Comparison of ENCODE assay signal across 9 mouse cellular contexts in genomic region chr8:13667917-13668316, GRCm38 (mm10). TPM values are rescaled to one million over a fixed set of nuclear protein-coding genes. Genes with fewer than 3 reads are reported as not detected.
DNase-seq lines count a peak whose midpoint lies in the region; ATAC-seq and TF ChIP-seq lines count a peak whose summit lies in the region.
"Had no signal": no experiment of that assay in that cellular context is flagged by ENCODE, and none has a peak within 500 bp of the region (broad histone marks: within the 10 kb centered on the region; RNA-seq: fewer than 3 reads in every experiment).

No protein-coding gene starts in this region.

- DNase-seq in hindbrain, embryonic 11.5 days (ENCODE audit: low spot score), result no peak
- DNase-seq in ZHBTc4 (ENCODE audit: low read depth, low spot score), result peak; percentile 53
- DNase-seq in urinary bladder, postnatal 14 days (ENCODE audit: low spot score), result no peak
- no peak for DNase-seq in adrenal gland, adult 2 months
- DNase-seq: left cerebral cortex, postnatal 4 days had no signal

- H3K79me3 ChIP-seq in C2C12 (ENCODE audit: low read depth), result peaks cover 90% of the 10 kb centered on the region

- peaks cover 99% of the 10 kb centered on the region for H3K79me2 ChIP-seq in C2C12 (ENCODE audit: control insufficient read depth, insufficient read depth)

- ATAC-seq in hindbrain, embryonic 11.5 days (ENCODE audit: low FRiP score), result peak; percentile 19; the same call in 1 of the 2 replicates
- ATAC-seq in hindbrain, embryonic 13.5 days (ENCODE audit: low FRiP score), result no peak
- ATAC-seq in limb, embryonic 13.5 days (ENCODE audit: low FRiP score, low read depth), result peak; percentile 68
- ATAC-seq in inflammation-experienced regulatory T-cells, adult 6 months, result no peak

- no peak overlapping the region for H3K4me3 ChIP-seq in hindbrain, embryonic 11.5 days (ENCODE audit: low read depth, low read length)
- no peak overlapping the region for H3K4me3 ChIP-seq in hindbrain, embryonic 13.5 days
- no peak overlapping the region for H3K4me3 ChIP-seq in C2C12 (ENCODE audit: insufficient read depth, poor library complexity, severe bottlenecking)
- no peak overlapping the region for H3K4me3 ChIP-seq in limb, embryonic 13.5 days

- no peaks in the 10 kb centered on the region for H3K9me3 ChIP-seq in hindbrain, embryonic 11.5 days (ENCODE audit: control insufficient read depth, low read length)
- no peaks in the 10 kb centered on the region for H3K9me3 ChIP-seq in hindbrain, embryonic 13.5 days
- no peaks in the 10 kb centered on the region for H3K9me3 ChIP-seq in limb, embryonic 13.5 days

- H3ac ChIP-seq in C2C12 (ENCODE audit: control insufficient read depth, insufficient read length, low read depth), result no peak overlapping the region

- H3K27me3 ChIP-seq in hindbrain, embryonic 11.5 days (ENCODE audit: control insufficient read depth, insufficient read depth, low read length), result no peaks in the 10 kb centered on the region
- H3K27me3 ChIP-seq in hindbrain, embryonic 13.5 days, result no peaks in the 10 kb centered on the region
- H3K27me3 ChIP-seq in C2C12 (ENCODE audit: control insufficient read depth, insufficient read depth, insufficient read length), result no peaks in the 10 kb centered on the region
- no peaks in the 10 kb centered on the region for H3K27me3 ChIP-seq in limb, embryonic 13.5 days

- peak; percentile 69 for TF ChIP-seq CTCF in C2C12 (IDR thresholded peaks at IDR 0.05; ENCODE audit: control insufficient read depth, insufficient read depth, insufficient read length)

- H3K4me1 ChIP-seq in hindbrain, embryonic 11.5 days (replicated peaks; ENCODE audit: control insufficient read depth, insufficient read depth, low read length), result no peaks in the 10 kb centered on the region
- peaks cover 20% of the 10 kb centered on the region for H3K4me1 ChIP-seq in hindbrain, embryonic 13.5 days (replicated peaks)
- peaks cover 52% of the 10 kb centered on the region for H3K4me1 ChIP-seq in limb, embryonic 13.5 days

- WGBS in hindbrain, embryonic 11.5 days, result 76% methylated on average over 4 of the region's 4 CpGs
- 71% methylated on average over 4 of the region's 4 CpGs for WGBS in hindbrain, embryonic 13.5 days
- 75% methylated on average over 4 of the region's 4 CpGs for WGBS in limb, embryonic 13.5 days

- no peaks in the 10 kb centered on the region for H3K36me3 ChIP-seq in hindbrain, embryonic 11.5 days (ENCODE audit: control insufficient read depth, insufficient read depth, low read length)
- H3K36me3 ChIP-seq in hindbrain, embryonic 13.5 days, result no peaks in the 10 kb centered on the region
- H3K36me3 ChIP-seq in C2C12 (ENCODE audit: control insufficient read depth, insufficient read depth), result peaks cover 35% of the 10 kb centered on the region
- no peaks in the 10 kb centered on the region for H3K36me3 ChIP-seq in limb, embryonic 13.5 days

- H3K27ac ChIP-seq in hindbrain, embryonic 11.5 days (ENCODE audit: low read depth, low read length), result no peak overlapping the region
- H3K27ac ChIP-seq in hindbrain, embryonic 13.5 days, result no peak overlapping the region
- peak overlapping the region; percentile 72 for H3K27ac ChIP-seq in limb, embryonic 13.5 days

- H3K4me2 ChIP-seq in hindbrain, embryonic 11.5 days (replicated peaks; ENCODE audit: low read depth, low read length), result no peak overlapping the region
- H3K4me2 ChIP-seq in hindbrain, embryonic 13.5 days, result no peak overlapping the region
- peak overlapping the region; percentile 27; the same call in 1 of the 2 replicates for H3K4me2 ChIP-seq in limb, embryonic 13.5 days (replicated peaks)

- no peak overlapping the region for H3K9ac ChIP-seq in hindbrain, embryonic 11.5 days (ENCODE audit: low read depth, low read length)
- no peak overlapping the region for H3K9ac ChIP-seq in hindbrain, embryonic 13.5 days
- no peak overlapping the region for H3K9ac ChIP-seq in limb, embryonic 13.5 days

TF ChIP-seq in C2C12, 6 proteins besides CTCF, POLR2A, EP300 and RAD21:
- TF ChIP-seq MAX (IDR thresholded peaks at IDR 0.05), result no peak
- no peak for TF ChIP-seq CEBPB (IDR thresholded peaks at IDR 0.05; ENCODE audit: low read depth)
- no peak for TF ChIP-seq USF1 (IDR thresholded peaks at IDR 0.05; ENCODE audit: low read depth)
- TF ChIP-seq MYOD1 (IDR thresholded peaks at IDR 0.05; ENCODE audit: control insufficient read depth, insufficient read length, low read depth), result no peak
- TF ChIP-seq MYOG (IDR thresholded peaks at IDR 0.05; ENCODE audit: control insufficient read depth, extremely low read depth, insufficient read length), result no peak
- no peak for TF ChIP-seq FOSL1 (IDR thresholded peaks at IDR 0.05; ENCODE audit: insufficient read depth, low read length, poor library complexity, severe bottlenecking)

RNA-seq across cellular contexts. Expression of gene Rasa3, which starts 9.5 kb away (rescaled TPM):
- 19.4 and 24.3 TPM in 2 replicates for polyA plus RNA-seq in hindbrain, embryonic 11.5 days (2014; fragmentation: Nextera tagmentation; extraction: Ambion mirVana)
- 28.7 and 30.9 TPM in 2 replicates for polyA plus RNA-seq in hindbrain, embryonic 13.5 days (2015; fragmentation: Nextera tagmentation; extraction: Ambion mirVana)
- polyA plus RNA-seq in C2C12 (2012; fragmentation: generic; extraction: Trizol), result 67.0 TPM
- 20.5 and 25.3 TPM in 2 replicates for polyA plus RNA-seq in limb, embryonic 13.5 days (2015; fragmentation: Nextera tagmentation; extraction: Ambion mirVana)
- polyA plus RNA-seq in inflammation-experienced regulatory T-cells, adult 6 months (2017; shearing (Covaris generic)), result 100 to 1,000 TPM in 1 of 3 experiments, 10 to 100 TPM in 2; 96.4 to 121 (median 96.5) TPM
- 10 to 100 TPM; 27.4 to 35.9 TPM for total RNA-seq in adrenal gland, adult 2 months (2021)
- polyA plus RNA-seq in adrenal gland, adult 2 months (2012; rRNA removed), result 25.8 and 38.6 TPM in 2 replicates

RNA-seq across cellular contexts. Expression of gene Cfap97d2, which starts 37.8 kb away (rescaled TPM):
- 0.85 and 1.0 TPM in 2 replicates for polyA plus RNA-seq in hindbrain, embryonic 11.5 days (2014; fragmentation: Nextera tagmentation; extraction: Ambion mirVana)
- 2.1 and 2.8 TPM in 2 replicates for polyA plus RNA-seq in hindbrain, embryonic 13.5 days (2015; fragmentation: Nextera tagmentation; extraction: Ambion mirVana)
- polyA plus RNA-seq in C2C12 (2012; fragmentation: generic; extraction: Trizol), result not detected
- not detected in 2 replicates for polyA plus RNA-seq in limb, embryonic 13.5 days (2015; fragmentation: Nextera tagmentation; extraction: Ambion mirVana)
- not detected for polyA plus RNA-seq in inflammation-experienced regulatory T-cells, adult 6 months (2017; shearing (Covaris generic))
- not detected for total RNA-seq in adrenal gland, adult 2 months (2021)
- polyA plus RNA-seq in adrenal gland, adult 2 months (2012; rRNA removed), result 0.13 and 0.45 TPM in 2 replicates

Comparison
In these comparisons a context has a peak if more than half of its experiments do, and no peak if none do; other contexts are left out.
1. ATAC-seq: peak in hindbrain, embryonic 11.5 days (single experiment) and limb, embryonic 13.5 days (single experiment); none in hindbrain, embryonic 13.5 days (single experiment) and inflammation-experienced regulatory T-cells, adult 6 months (single experiment).